Mouse (Mus musculus): ENCODE data around the gene Rere. TPM values are rescaled to one million over a fixed set of nuclear protein-coding genes. Genes with fewer than 3 reads are reported as not detected.
"Not testable (repeated sequence)": the region's sequence is repeated elsewhere in the genome, so short reads cannot be mapped to it uniquely, and the experiment has no call there.

The Rere gene
- polyA plus RNA-seq, 1 experiment from 2014 or later: 52.0 TPM

DNA sequence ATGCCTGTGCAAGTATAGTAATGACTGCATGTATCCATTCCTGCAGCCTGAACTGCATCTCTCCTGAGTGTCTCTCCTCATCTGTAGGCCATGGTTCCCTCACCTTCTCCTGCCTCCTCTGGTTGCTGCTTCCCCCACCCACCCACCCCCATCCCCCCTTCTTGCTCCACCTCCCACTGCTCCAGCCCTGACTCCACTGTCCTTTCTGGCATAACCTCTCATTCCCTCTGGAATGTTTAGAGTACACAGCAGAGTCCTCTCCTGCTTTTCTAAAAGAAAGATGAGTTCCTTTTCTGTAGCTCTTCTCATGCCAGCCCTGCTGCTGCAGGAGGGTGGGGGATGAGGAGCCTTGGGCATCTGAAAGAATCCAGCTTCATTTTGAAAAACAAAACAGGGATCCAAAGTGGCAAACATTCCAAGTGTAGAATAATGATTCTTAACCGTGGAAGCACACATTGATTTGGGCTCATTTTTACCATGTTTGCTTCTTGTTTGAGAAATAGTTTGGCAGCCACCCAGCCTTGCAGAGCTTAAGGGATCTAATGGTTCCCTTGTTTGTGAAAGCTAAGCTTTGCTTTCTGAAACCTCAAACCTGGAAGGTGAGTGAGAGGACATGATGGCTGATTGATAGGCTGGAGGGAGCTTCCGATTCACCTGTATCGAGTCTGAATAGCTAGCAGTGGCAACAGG is 255.5 kb downstream of the Rere start:
- no peak for DNase-seq (ENCODE audit: low spot score)

DNA sequence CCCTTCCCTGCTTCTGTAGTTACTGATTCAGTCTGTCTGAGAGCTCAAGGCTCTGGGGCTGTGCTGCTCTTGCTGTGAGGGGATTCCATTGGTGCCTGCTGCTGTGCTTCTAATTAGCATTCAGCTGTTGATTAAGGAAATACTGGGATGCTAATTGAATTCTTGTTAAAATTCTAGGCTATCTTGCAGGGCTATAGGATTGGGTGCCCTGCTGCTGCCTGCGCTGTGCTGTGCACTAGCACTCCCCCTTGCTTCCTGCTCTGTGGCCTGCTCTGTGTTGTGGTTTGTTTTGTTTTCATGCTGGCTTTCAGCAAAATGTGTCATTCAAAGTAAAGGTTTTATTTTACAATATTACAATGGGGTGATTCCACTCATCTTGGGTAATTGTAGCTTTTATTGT is 258.4 kb downstream of the Rere start:
- ATAC-seq (ENCODE audit: insufficient read depth, low FRiP score, low TSS enrichment): peak; percentile 53; the same call in 1 of the 2 replicates
- no peak overlapping the region for H3K27ac ChIP-seq (ENCODE audit: low read depth, low read length)

More for the DNA sequence above, 255.5 kb downstream of the Rere start:
- WGBS: 96% methylated on average over 3 of the region's 3 CpGs
- no peak for ATAC-seq (ENCODE audit: insufficient read depth, low FRiP score, low TSS enrichment)
- Histone ChIP-seq H3K4me2 (ENCODE audit: low read depth) (no peak overlapping the region), H3K27me3 (ENCODE audit: control insufficient read depth, insufficient read depth, low read length) (no peaks in the 10 kb centered on the region), H3K9ac (ENCODE audit: low read length) (no peak overlapping the region), H3K4me3 (ENCODE audit: low read depth, low read length) (no peak overlapping the region), H3K9me3 (ENCODE audit: control insufficient read depth, low read length) (no peaks in the 10 kb centered on the region), H3K4me1 (ENCODE audit: control insufficient read depth, insufficient read depth, low read length) (no peaks in the 10 kb centered on the region), H3K36me3 (ENCODE audit: control insufficient read depth, insufficient read depth, low read length) (no peaks in the 10 kb centered on the region; the same call in 1 of the 2 replicates), H3K27ac (ENCODE audit: low read depth, low read length) (no peak overlapping the region)

DNA sequence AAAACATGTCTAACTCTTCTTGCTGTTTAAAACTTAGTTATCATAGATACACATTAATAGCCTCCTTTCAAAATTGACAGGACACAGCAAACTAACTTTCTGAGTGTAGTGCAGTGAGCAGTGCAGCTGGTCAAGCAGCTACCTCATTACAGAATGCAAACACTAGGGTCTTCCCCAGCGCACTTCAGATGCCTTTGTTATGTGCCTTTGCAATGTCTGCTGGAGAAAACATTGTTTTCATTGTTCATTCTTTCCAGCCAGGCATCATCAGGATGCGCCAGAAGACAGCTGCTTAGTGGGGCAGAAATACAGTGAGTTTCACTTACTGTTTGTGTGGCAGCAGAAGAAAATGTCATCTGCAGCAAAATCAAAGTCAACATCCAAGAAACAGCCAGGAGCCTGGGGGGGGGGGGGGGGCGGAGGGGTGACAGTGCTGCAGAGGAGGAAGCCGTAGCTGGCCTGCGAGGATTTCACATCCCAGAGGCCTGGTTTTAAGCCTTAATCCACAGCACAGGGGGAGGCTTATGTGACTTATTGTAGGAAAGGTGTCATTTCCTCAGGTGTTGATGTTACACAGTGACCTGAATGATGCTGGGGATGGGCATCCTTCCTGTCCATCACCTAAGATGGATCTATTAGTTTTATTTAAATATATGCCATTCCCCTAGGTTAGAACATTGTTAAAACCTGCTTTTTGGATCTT is 259.1 kb downstream of the Rere start:
- no peak overlapping the region for H3K4me3 ChIP-seq (ENCODE audit: low read depth, low read length)
- no peaks in the 10 kb centered on the region for H3K9me3 ChIP-seq (ENCODE audit: control insufficient read depth, low read length)
- H3K27me3 ChIP-seq (ENCODE audit: control insufficient read depth, insufficient read depth, low read length): no peaks in the 10 kb centered on the region
- no peaks in the 10 kb centered on the region for H3K4me1 ChIP-seq (ENCODE audit: control insufficient read depth, insufficient read depth, low read length)
- 60% methylated on average over 4 of the region's 5 CpGs for WGBS
- H3K4me2 ChIP-seq (ENCODE audit: low read depth): no peak overlapping the region
- H3K36me3 ChIP-seq (ENCODE audit: control insufficient read depth, insufficient read depth, low read length): no peaks in the 10 kb centered on the region; the same call in 1 of the 2 replicates
- H3K27ac ChIP-seq (ENCODE audit: low read depth, low read length): no peak overlapping the region
- no peak for DNase-seq (ENCODE audit: low spot score)
- no peak for ATAC-seq (ENCODE audit: insufficient read depth, low FRiP score, low TSS enrichment)
- no peak overlapping the region for H3K9ac ChIP-seq (ENCODE audit: low read length)

More for the DNA sequence above, 258.4 kb downstream of the Rere start:
- Histone ChIP-seq H3K4me1 (ENCODE audit: control insufficient read depth, insufficient read depth, low read length) (no peaks in the 10 kb centered on the region), H3K4me2 (ENCODE audit: low read depth) (no peak overlapping the region), H3K9me3 (ENCODE audit: control insufficient read depth, low read length) (no peaks in the 10 kb centered on the region), H3K36me3 (ENCODE audit: control insufficient read depth, insufficient read depth, low read length) (no peaks in the 10 kb centered on the region; the same call in 1 of the 2 replicates), H3K27me3 (ENCODE audit: control insufficient read depth, insufficient read depth, low read length) (no peaks in the 10 kb centered on the region), H3K9ac (ENCODE audit: low read length) (no peak overlapping the region), H3K4me3 (ENCODE audit: low read depth, low read length) (no peak overlapping the region)
- WGBS: 86% methylated on average over 1 of the region's 1 CpGs
- DNase-seq (ENCODE audit: low spot score): no peak

DNA sequence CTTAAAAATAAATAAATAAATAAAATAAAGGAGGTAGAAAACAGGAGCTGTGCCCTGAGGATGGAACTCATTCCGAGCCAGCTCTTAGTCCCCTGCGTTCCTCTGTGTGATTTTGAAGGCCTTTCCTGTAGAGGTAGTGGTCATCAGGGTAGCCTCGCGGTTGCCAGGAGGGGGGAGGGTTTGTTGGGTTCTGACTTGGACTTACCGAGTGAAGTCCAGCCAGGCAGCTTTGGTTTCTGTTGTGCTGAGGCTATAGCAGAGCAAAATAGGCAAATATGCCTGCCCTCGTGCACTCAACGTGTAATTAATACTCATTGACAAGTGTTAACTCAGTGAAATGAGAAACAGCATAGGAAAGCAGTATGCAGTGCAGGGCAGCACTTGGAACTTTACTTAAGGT is 262.8 kb downstream of the Rere start:
- no peak for ATAC-seq (ENCODE audit: insufficient read depth, low FRiP score, low TSS enrichment)
- Histone ChIP-seq H3K4me2 (ENCODE audit: low read depth) (no peak overlapping the region), H3K4me3 (ENCODE audit: low read depth, low read length) (no peak overlapping the region), H3K27me3 (ENCODE audit: control insufficient read depth, insufficient read depth, low read length) (no peaks in the 10 kb centered on the region), H3K9me3 (ENCODE audit: control insufficient read depth, low read length) (no peaks in the 10 kb centered on the region), H3K27ac (ENCODE audit: low read depth, low read length) (no peak overlapping the region), H3K4me1 (ENCODE audit: control insufficient read depth, insufficient read depth, low read length) (no peaks in the 10 kb centered on the region), H3K9ac (ENCODE audit: low read length) (no peak overlapping the region), H3K36me3 (ENCODE audit: control insufficient read depth, insufficient read depth, low read length) (no peaks in the 10 kb centered on the region)
- no peak for DNase-seq (ENCODE audit: low spot score)
- WGBS: 84% methylated on average over 7 of the region's 7 CpGs

DNA sequence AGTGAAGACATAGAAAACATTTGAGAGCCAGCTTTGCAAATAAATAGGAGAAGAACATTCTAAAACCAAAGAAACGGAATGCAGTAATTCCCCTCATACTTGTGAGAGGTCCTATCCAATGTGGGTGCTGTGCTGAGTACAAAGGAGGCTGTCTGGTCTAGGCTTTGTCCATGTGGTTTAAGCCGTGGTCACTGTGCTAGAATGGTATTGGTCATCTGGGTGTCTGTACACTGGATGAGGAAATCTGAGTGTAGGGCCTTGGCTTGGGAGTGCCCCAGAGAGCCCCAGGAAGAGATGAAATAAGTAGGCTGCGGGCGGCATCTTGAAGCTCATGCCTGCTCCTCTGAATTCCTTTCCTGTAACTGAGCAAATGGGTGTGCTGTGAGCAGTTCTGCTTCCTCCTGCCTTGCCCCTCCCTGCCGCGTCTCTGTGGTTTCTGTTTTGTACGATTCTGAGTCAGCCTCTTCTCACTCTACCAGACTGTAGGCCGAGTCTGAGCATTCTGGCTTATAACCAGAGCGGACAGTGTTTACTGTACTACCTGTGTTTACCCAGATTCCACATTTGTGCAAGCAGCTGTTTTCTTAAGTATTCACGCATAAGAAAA is 263.3 kb downstream of the Rere start:
- no peak for ATAC-seq (ENCODE audit: insufficient read depth, low FRiP score, low TSS enrichment)
- H3K9me3 ChIP-seq (ENCODE audit: control insufficient read depth, low read length): no peaks in the 10 kb centered on the region
- H3K27ac ChIP-seq (ENCODE audit: low read depth, low read length): no peak overlapping the region
- WGBS: 88% methylated on average over 10 of the region's 10 CpGs
- H3K27me3 ChIP-seq (ENCODE audit: control insufficient read depth, insufficient read depth, low read length): no peaks in the 10 kb centered on the region
- no peak overlapping the region for H3K4me3 ChIP-seq (ENCODE audit: low read depth, low read length)
- no peak for DNase-seq (ENCODE audit: low spot score)
- H3K9ac ChIP-seq (ENCODE audit: low read length): no peak overlapping the region
- no peaks in the 10 kb centered on the region for H3K4me1 ChIP-seq (ENCODE audit: control insufficient read depth, insufficient read depth, low read length)
- no peaks in the 10 kb centered on the region for H3K36me3 ChIP-seq (ENCODE audit: control insufficient read depth, insufficient read depth, low read length)
- H3K4me2 ChIP-seq (ENCODE audit: low read depth): no peak overlapping the region

DNA sequence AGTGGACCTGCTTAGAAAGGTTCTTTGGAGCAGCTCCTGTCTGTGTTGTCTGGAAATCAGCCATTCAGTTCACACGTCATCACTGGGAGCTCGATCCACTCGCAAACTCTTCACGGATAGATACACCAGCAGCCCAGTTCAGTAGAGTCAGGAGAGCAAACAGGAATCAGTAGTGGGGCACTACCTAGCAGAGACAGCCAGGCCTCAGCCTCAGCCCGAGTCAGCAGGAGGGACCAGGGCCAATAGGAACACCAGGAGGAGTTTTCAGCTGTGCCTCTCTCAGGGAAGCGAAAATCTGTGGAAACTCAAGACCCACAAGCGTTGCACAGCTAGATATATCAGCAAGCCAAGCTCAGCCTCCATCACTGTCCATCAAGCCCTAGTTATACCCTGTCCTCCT is 264.3 kb downstream of the Rere start:
- Histone ChIP-seq H3K4me1 (ENCODE audit: control insufficient read depth, insufficient read depth, low read length) (no peaks in the 10 kb centered on the region), H3K4me2 (ENCODE audit: low read depth) (no peak overlapping the region), H3K27me3 (ENCODE audit: control insufficient read depth, insufficient read depth, low read length) (no peaks in the 10 kb centered on the region), H3K36me3 (ENCODE audit: control insufficient read depth, insufficient read depth, low read length) (no peaks in the 10 kb centered on the region), H3K9ac (ENCODE audit: low read length) (no peak overlapping the region), H3K4me3 (ENCODE audit: low read depth, low read length) (no peak overlapping the region), H3K9me3 (ENCODE audit: control insufficient read depth, low read length) (no peaks in the 10 kb centered on the region), H3K27ac (ENCODE audit: low read depth, low read length) (no peak overlapping the region)
- WGBS: 91% methylated on average over 7 of the region's 7 CpGs
- DNase-seq (ENCODE audit: low spot score) (no peak), ATAC-seq (ENCODE audit: insufficient read depth, low FRiP score, low TSS enrichment) (no peak)

DNA sequence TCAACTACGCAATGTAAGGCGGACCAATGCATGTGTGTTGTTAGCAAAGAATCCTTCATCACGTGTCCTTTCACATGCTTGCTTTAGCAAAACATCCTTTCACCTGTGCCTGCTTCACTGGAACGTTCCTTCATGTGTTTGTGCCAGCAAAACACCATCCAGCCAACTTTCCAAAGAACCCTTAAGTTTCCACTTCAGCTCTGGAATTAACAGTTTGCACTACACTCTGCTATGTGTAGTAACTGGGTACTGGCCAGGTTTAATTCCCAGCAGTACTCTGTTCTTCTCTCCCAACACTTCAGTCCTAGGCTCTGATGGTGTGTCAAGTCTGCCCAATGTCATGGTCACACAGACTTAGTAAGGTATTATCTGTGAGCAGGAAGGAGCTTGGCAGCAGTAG is 264.9 kb downstream of the Rere start:
- not testable (repeated sequence) for H3K9me3 ChIP-seq (ENCODE audit: control insufficient read depth, low read length); H3K4me1 ChIP-seq (ENCODE audit: control insufficient read depth, insufficient read depth, low read length); H3K4me3 ChIP-seq (ENCODE audit: low read depth, low read length); H3K36me3 ChIP-seq (ENCODE audit: control insufficient read depth, insufficient read depth, low read length); H3K4me2 ChIP-seq (ENCODE audit: low read depth); H3K27ac ChIP-seq (ENCODE audit: low read depth, low read length); DNase-seq (ENCODE audit: low spot score); H3K27me3 ChIP-seq (ENCODE audit: control insufficient read depth, insufficient read depth, low read length); ATAC-seq (ENCODE audit: insufficient read depth, low FRiP score, low TSS enrichment); H3K9ac ChIP-seq (ENCODE audit: low read length)
- 97% methylated on average over 4 of the region's 4 CpGs for WGBS

DNA sequence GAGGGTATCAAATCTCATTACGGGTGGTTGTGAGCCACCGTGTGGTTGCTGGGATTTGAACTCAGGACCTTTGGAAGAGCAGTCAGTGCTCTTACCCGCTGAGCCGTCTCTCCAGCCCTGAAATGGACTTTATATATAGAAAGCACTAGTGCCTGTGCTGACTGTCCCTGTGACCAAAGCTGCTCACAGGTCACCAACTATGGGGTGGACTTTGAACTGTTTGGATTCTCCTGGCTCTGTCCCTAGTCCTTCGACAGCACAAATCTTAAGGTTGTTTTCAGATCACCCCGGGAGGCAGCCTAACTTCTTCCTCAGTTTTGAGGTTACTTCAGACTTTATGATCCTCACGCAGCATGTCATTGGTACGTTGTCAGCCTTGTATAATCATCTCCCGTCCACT is 267.9 kb downstream of the Rere start:
- Histone ChIP-seq H3K9me3 (ENCODE audit: control insufficient read depth, low read length) (no peaks in the 10 kb centered on the region), H3K36me3 (ENCODE audit: control insufficient read depth, insufficient read depth, low read length) (no peaks in the 10 kb centered on the region), H3K4me2 (ENCODE audit: low read depth) (no peak overlapping the region), H3K27ac (ENCODE audit: low read depth, low read length) (no peak overlapping the region), H3K9ac (ENCODE audit: low read length) (no peak overlapping the region), H3K4me1 (ENCODE audit: control insufficient read depth, insufficient read depth, low read length) (no peaks in the 10 kb centered on the region), H3K27me3 (ENCODE audit: control insufficient read depth, insufficient read depth, low read length) (no peaks in the 10 kb centered on the region), H3K4me3 (ENCODE audit: low read depth, low read length) (no peak overlapping the region)
- ATAC-seq (ENCODE audit: insufficient read depth, low FRiP score, low TSS enrichment) (no peak), DNase-seq (ENCODE audit: low spot score) (no peak)
- 95% methylated on average over 9 of the region's 9 CpGs for WGBS

Data from neural tube, embryonic 11.5 days (tissue).